ENCODE assay signal across 12 mouse cellular contexts in the genomic region with DNA sequence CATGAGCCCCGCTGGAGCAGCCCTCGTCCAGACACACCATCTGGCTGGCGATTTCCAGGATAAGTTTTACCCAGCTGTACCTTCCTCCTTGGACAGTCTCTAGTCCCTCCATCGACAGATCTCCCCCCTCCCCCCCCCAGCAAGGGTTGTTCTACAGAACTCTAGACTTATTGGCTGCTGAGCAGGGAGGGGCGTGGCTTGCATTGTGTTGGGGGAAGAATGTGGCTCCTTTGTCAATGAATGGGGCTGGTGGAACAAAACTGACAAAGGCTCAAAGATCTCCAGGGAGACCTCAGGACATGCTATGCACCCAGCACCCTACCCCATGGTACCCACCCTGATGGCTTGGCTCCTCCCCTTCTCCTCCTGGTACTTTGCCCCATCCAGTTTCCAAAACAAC. TPM values are rescaled to one million over a fixed set of nuclear protein-coding genes. Genes with fewer than 3 reads are reported as not detected.
A peak's percentile ranks its signal among the peaks of the same experiment; 100 is the strongest.
DNase-seq lines count a peak whose midpoint lies in the region; ATAC-seq lines count a peak whose summit lies in the region.
"Had no signal": no experiment of that assay in that cellular context is flagged by ENCODE, and none has a peak within 500 bp of the region (broad histone marks: within the 10 kb centered on the region; RNA-seq: fewer than 3 reads in every experiment).

No protein-coding gene starts in this region.

- no peaks in the 10 kb centered on the region for H3K36me3 ChIP-seq in embryonic facial prominence, embryonic 10.5 days (replicated peaks)
- H3K36me3 ChIP-seq in hindbrain, embryonic 14.5 days (replicated peaks; ENCODE audit: control insufficient read depth, insufficient read depth): no peaks in the 10 kb centered on the region
- H3K36me3 ChIP-seq in neural tube, embryonic 13.5 days: no peaks in the 10 kb centered on the region
- H3K36me3 ChIP-seq: heart, embryonic 15.5 days; kidney, embryonic 15.5 days had no signal

- intact Hi-C loops in heart, postnatal 36 days (cut with DNase I): no loop called here

- H3K4me1 ChIP-seq in embryonic facial prominence, embryonic 10.5 days: peaks cover 26% of the 10 kb centered on the region
- no peaks in the 10 kb centered on the region for H3K4me1 ChIP-seq in hindbrain, embryonic 14.5 days (replicated peaks; ENCODE audit: control insufficient read depth, insufficient read depth, low read length)
- H3K4me1 ChIP-seq in neural tube, embryonic 13.5 days (replicated peaks): peaks cover 18% of the 10 kb centered on the region

- H3K9me3 ChIP-seq in embryonic facial prominence, embryonic 10.5 days: peaks cover 5% of the 10 kb centered on the region
- H3K9me3 ChIP-seq in hindbrain, embryonic 14.5 days (ENCODE audit: control insufficient read depth, low read length): no peaks in the 10 kb centered on the region
- H3K9me3 ChIP-seq in neural tube, embryonic 13.5 days: no peaks in the 10 kb centered on the region
- H3K9me3 ChIP-seq: heart, embryonic 15.5 days; kidney, embryonic 15.5 days had no signal

- peak overlapping the region; percentile 11 for H3K27ac ChIP-seq in embryonic facial prominence, embryonic 10.5 days (replicated peaks)
- H3K27ac ChIP-seq in hindbrain, embryonic 14.5 days: peak overlapping the region; percentile 65
- H3K27ac ChIP-seq in neural tube, embryonic 13.5 days (replicated peaks): 0 out of 2 replicates have a peak overlapping the region, but pooled peaks have one; percentile 0
- H3K27ac ChIP-seq: heart, embryonic 15.5 days; kidney, embryonic 15.5 days had no signal

- H3K4me2 ChIP-seq in hindbrain, embryonic 14.5 days (replicated peaks): peak overlapping the region; percentile 23; the same call in 1 of the 2 replicates
- H3K4me2 ChIP-seq in neural tube, embryonic 13.5 days: peak overlapping the region; percentile 30; the same call in 1 of the 2 replicates
- H3K4me2 ChIP-seq: heart, embryonic 15.5 days; kidney, embryonic 15.5 days had no signal

- peak; percentile 69; the same call in 1 of the 2 replicates for ATAC-seq in hindbrain, embryonic 14.5 days (ENCODE audit: low FRiP score)
- peak; percentile 74 for ATAC-seq in neural tube, embryonic 13.5 days (ENCODE audit: low read depth)

- WGBS in embryonic facial prominence, embryonic 10.5 days: 20% methylated on average over 5 of the region's 5 CpGs
- WGBS in hindbrain, embryonic 14.5 days: 11% methylated on average over 5 of the region's 5 CpGs
- WGBS in neural tube, embryonic 13.5 days: 16% methylated on average over 5 of the region's 5 CpGs

- peak; percentile 24 for DNase-seq in layer of hippocampus, adult 9-11 months
- no peak for DNase-seq in layer of hippocampus, postnatal 14 days (ENCODE audit: low spot score in 2 of 2)
- DNase-seq in embryonic facial prominence, embryonic 10.5 days (ENCODE audit: low spot score): peak; percentile 56
- DNase-seq in hindbrain, embryonic 14.5 days (ENCODE audit: low spot score): no peak
- DNase-seq in ovary, postnatal 36 days (ENCODE audit: low spot score): no peak
- no peak for DNase-seq in heart, postnatal 36 days
- DNase-seq in ovary, postnatal 10 days (ENCODE audit: low spot score): no peak
- DNase-seq: cerebellum, adult 8-10 months; lung, postnatal 36 days had no signal

- peak overlapping the region; percentile 29; the same call in 1 of the 2 replicates for H3K4me3 ChIP-seq in embryonic facial prominence, embryonic 10.5 days
- no peak overlapping the region for H3K4me3 ChIP-seq in hindbrain, embryonic 14.5 days (replicated peaks; ENCODE audit: low read length)
- no peak overlapping the region for H3K4me3 ChIP-seq in neural tube, embryonic 13.5 days
- H3K4me3 ChIP-seq: heart, embryonic 15.5 days; kidney, embryonic 15.5 days had no signal

- H3K9ac ChIP-seq in hindbrain, embryonic 14.5 days: no peak overlapping the region
- no peak overlapping the region for H3K9ac ChIP-seq in neural tube, embryonic 13.5 days
- H3K9ac ChIP-seq: heart, embryonic 15.5 days; kidney, embryonic 15.5 days had no signal

- peaks cover 11% of the 10 kb centered on the region; the same call in 1 of the 2 replicates for H3K27me3 ChIP-seq in embryonic facial prominence, embryonic 10.5 days (replicated peaks; ENCODE audit: low read depth, poor library complexity, severe bottlenecking)
- no peaks in the 10 kb centered on the region for H3K27me3 ChIP-seq in hindbrain, embryonic 14.5 days (ENCODE audit: control insufficient read depth, insufficient read depth, low read length)
- H3K27me3 ChIP-seq in neural tube, embryonic 13.5 days: 0 out of 2 replicates have a peak, but pooled peaks cover 5% of the 10 kb centered on the region

RNA-seq across cellular contexts. Expression of a gene that starts 15.1 kb away (rescaled TPM):
- 1 to 10 TPM; 5.2 to 6.3 TPM for total RNA-seq in layer of hippocampus, postnatal 14 days (2021)
- polyA plus RNA-seq in embryonic facial prominence, embryonic 10.5 days (2016; fragmentation: Nextera tagmentation; extraction: Ambion mirVana): 15.7 and 19.8 TPM in 2 replicates
- polyA plus RNA-seq in hindbrain, embryonic 14.5 days (2014; fragmentation: Nextera tagmentation; extraction: Ambion mirVana): 2.6 and 3.8 TPM in 2 replicates
- 1.6 TPM in 2 replicates for polyA plus RNA-seq in neural tube, embryonic 13.5 days (2015; fragmentation: Nextera tagmentation; extraction: Ambion mirVana)
- total RNA-seq in heart, postnatal 36 days (2021): under 1 TPM; 0.57 to 0.58 TPM

RNA-seq across cellular contexts. Expression of a gene that starts 37.1 kb away (rescaled TPM):
- 100 to 1,000 TPM; 218 to 276 TPM for total RNA-seq in layer of hippocampus, postnatal 14 days (2021)
- 722 and 727 TPM in 2 replicates for polyA plus RNA-seq in embryonic facial prominence, embryonic 10.5 days (2016; fragmentation: Nextera tagmentation; extraction: Ambion mirVana)
- polyA plus RNA-seq in hindbrain, embryonic 14.5 days (2014; fragmentation: Nextera tagmentation; extraction: Ambion mirVana): 504 and 543 TPM in 2 replicates
- 552 and 587 TPM in 2 replicates for polyA plus RNA-seq in neural tube, embryonic 13.5 days (2015; fragmentation: Nextera tagmentation; extraction: Ambion mirVana)
- total RNA-seq in heart, postnatal 36 days (2021): 100 to 1,000 TPM; 130 to 152 TPM

RNA-seq across cellular contexts. Expression of a gene that starts 58.5 kb away (rescaled TPM):
- 1 to 10 TPM in 1 of 2 experiments, under 1 TPM in 1; 0.55 to 1.2 TPM for total RNA-seq in layer of hippocampus, postnatal 14 days (2021)
- polyA plus RNA-seq in embryonic facial prominence, embryonic 10.5 days (2016; fragmentation: Nextera tagmentation; extraction: Ambion mirVana): 3.9 and 4.0 TPM in 2 replicates
- 0.42 and 0.79 TPM in 2 replicates for polyA plus RNA-seq in hindbrain, embryonic 14.5 days (2014; fragmentation: Nextera tagmentation; extraction: Ambion mirVana)
- polyA plus RNA-seq in neural tube, embryonic 13.5 days (2015; fragmentation: Nextera tagmentation; extraction: Ambion mirVana): 0.98 and 1.9 TPM in 2 replicates
- 10 to 100 TPM; 32.7 to 38.8 TPM for total RNA-seq in heart, postnatal 36 days (2021)

Comparison
In these comparisons a context has a peak if more than half of its experiments do, and no peak if none do; other contexts are left out.
1. DNase-seq: peak in layer of hippocampus, adult 9-11 months (single experiment) and embryonic facial prominence, embryonic 10.5 days (single experiment); none in layer of hippocampus, postnatal 14 days (0 of 2), hindbrain, embryonic 14.5 days (single experiment), ovary, postnatal 36 days (single experiment), heart, postnatal 36 days (0 of 2) and ovary, postnatal 10 days (single experiment).
2. H3K27ac ChIP-seq: peak in every context shown above with its lines; median percentile 65 in hindbrain, embryonic 14.5 days; 11 in embryonic facial prominence, embryonic 10.5 days; 0 in neural tube, embryonic 13.5 days.